Comparison of ENCODE assay signal across 24 mouse cellular contexts in genomic region chr13:99608591-99608990, GRCm38 (mm10).
DNase-seq lines count a peak whose midpoint lies in the region; ATAC-seq and TF ChIP-seq lines count a peak whose summit lies in the region.
"Had no signal": no experiment of that assay in that cellular context is flagged by ENCODE, and none has a peak within 500 bp of the region (broad histone marks: within the 10 kb centered on the region; RNA-seq: fewer than 3 reads in every experiment).

No protein-coding gene starts in this region.

- WGBS in heart, embryonic 10.5 days: 17% methylated on average over 5 of the region's 5 CpGs
- 53% methylated on average over 5 of the region's 5 CpGs for WGBS in midbrain, embryonic 12.5 days
- WGBS in midbrain, embryonic 11.5 days: 48% methylated on average over 5 of the region's 5 CpGs
- WGBS in midbrain, embryonic 16.5 days: 37% methylated on average over 5 of the region's 5 CpGs
- 79% methylated on average over 5 of the region's 5 CpGs for WGBS in cerebellum, adult 2 months

- H3K4me1 ChIP-seq in heart, embryonic 10.5 days: peaks cover 67% of the 10 kb centered on the region
- H3K4me1 ChIP-seq in midbrain, embryonic 12.5 days: peaks cover 28% of the 10 kb centered on the region
- peaks cover 17% of the 10 kb centered on the region for H3K4me1 ChIP-seq in midbrain, embryonic 11.5 days (ENCODE audit: control insufficient read depth, insufficient read depth, low read length)
- peaks cover 15% of the 10 kb centered on the region for H3K4me1 ChIP-seq in midbrain, embryonic 16.5 days (ENCODE audit: control insufficient read depth, insufficient read depth, low read length)
- peaks cover 4% of the 10 kb centered on the region; the same call in 1 of the 2 replicates for H3K4me1 ChIP-seq in cerebellum, adult 2 months (ENCODE audit: control insufficient read depth, insufficient read depth, low read length)
- H3K4me1 ChIP-seq: kidney, embryonic 15.5 days; stomach, embryonic 15.5 days had no signal

- no peaks in the 10 kb centered on the region for H3K36me3 ChIP-seq in heart, embryonic 10.5 days
- H3K36me3 ChIP-seq in midbrain, embryonic 12.5 days: no peaks in the 10 kb centered on the region
- H3K36me3 ChIP-seq in midbrain, embryonic 11.5 days (ENCODE audit: control insufficient read depth, insufficient read depth, low read length): no peaks in the 10 kb centered on the region
- no peaks in the 10 kb centered on the region for H3K36me3 ChIP-seq in midbrain, embryonic 16.5 days (ENCODE audit: control insufficient read depth, insufficient read depth, low read length)
- H3K36me3 ChIP-seq: embryonic facial prominence, embryonic 15.5 days; hindbrain, embryonic 15.5 days; kidney, embryonic 15.5 days; limb, embryonic 13.5 days; liver, embryonic 12.5 days; neural tube, embryonic 15.5 days; stomach, embryonic 15.5 days had no signal

- no peaks in the 10 kb centered on the region for H3K27me3 ChIP-seq in heart, embryonic 10.5 days (ENCODE audit: insufficient read depth, poor library complexity, severe bottlenecking)
- H3K27me3 ChIP-seq in midbrain, embryonic 12.5 days: 0 out of 2 replicates have a peak, but pooled peaks cover 5% of the 10 kb centered on the region
- H3K27me3 ChIP-seq in midbrain, embryonic 11.5 days (ENCODE audit: control insufficient read depth, insufficient read depth, low read length): no peaks in the 10 kb centered on the region
- no peaks in the 10 kb centered on the region for H3K27me3 ChIP-seq in midbrain, embryonic 16.5 days (ENCODE audit: control insufficient read depth, insufficient read depth, low read depth, low read length)
- H3K27me3 ChIP-seq in cerebellum, adult 2 months (ENCODE audit: control insufficient read depth, insufficient read depth, low read length): no peaks in the 10 kb centered on the region
- H3K27me3 ChIP-seq: embryonic facial prominence, embryonic 15.5 days; hindbrain, embryonic 15.5 days; kidney, embryonic 15.5 days; limb, embryonic 13.5 days; liver, embryonic 12.5 days; neural tube, embryonic 15.5 days; stomach, embryonic 15.5 days had no signal

- DNase-seq in embryo, embryonic 10 days (ENCODE audit: low spot score): peak; percentile 11
- no peak for DNase-seq in embryo, embryonic 10.5 days (ENCODE audit: low spot score)
- DNase-seq in heart, embryonic 10.5 days (ENCODE audit: low spot score): peak; percentile 56
- DNase-seq in heart, postnatal 36 days: no peak
- DNase-seq in midbrain, embryonic 11.5 days (ENCODE audit: low spot score, missing footprints): no peak
- DNase-seq in cerebellum, adult 2 months: no peak
- DNase-seq: adrenal gland, postnatal 25 days; cerebellum, adult 9-11 months; gastrocnemius, postnatal 25 days; kidney, postnatal 36 days; lung, adult 18-20 months; lung, postnatal 10 days; right cerebral cortex, adult 18-20 months; thymus, postnatal 36 days had no signal

- H3K9ac ChIP-seq in midbrain, embryonic 12.5 days (replicated peaks): no peak overlapping the region
- H3K9ac ChIP-seq in midbrain, embryonic 11.5 days (ENCODE audit: low read length): no peak overlapping the region
- H3K9ac ChIP-seq in midbrain, embryonic 16.5 days (ENCODE audit: low read depth, low read length): no peak overlapping the region
- H3K9ac ChIP-seq: embryonic facial prominence, embryonic 15.5 days; hindbrain, embryonic 15.5 days; kidney, embryonic 15.5 days; limb, embryonic 13.5 days; liver, embryonic 12.5 days; neural tube, embryonic 15.5 days; stomach, embryonic 15.5 days had no signal

- no peak overlapping the region for H3K4me2 ChIP-seq in midbrain, embryonic 12.5 days (replicated peaks)
- H3K4me2 ChIP-seq in midbrain, embryonic 11.5 days: no peak overlapping the region
- no peak overlapping the region for H3K4me2 ChIP-seq in midbrain, embryonic 16.5 days (ENCODE audit: low read length)
- H3K4me2 ChIP-seq: embryonic facial prominence, embryonic 15.5 days; kidney, embryonic 15.5 days; limb, embryonic 13.5 days; liver, embryonic 12.5 days; stomach, embryonic 15.5 days had no signal

- no peak for TF ChIP-seq POLR2A in cerebellum, adult 2 months (IDR thresholded peaks at IDR 0.05; ENCODE audit: borderline replicate concordance, insufficient read depth, low read length)

- TF ChIP-seq CTCF in cerebellum, adult 2 months (IDR thresholded peaks at IDR 0.05; ENCODE audit: borderline replicate concordance, insufficient read depth, low read depth, low read length): no peak

- intact Hi-C loops in heart, postnatal 36 days (cut with DNase I): loop anchor here (5.0 kb wide), 2 partner anchors 229 to 231 kb away; no protein-coding TSS in a partner anchor

- peak overlapping the region; percentile 70; the same call in 1 of the 2 replicates for H3K27ac ChIP-seq in heart, embryonic 10.5 days
- 0 out of 2 replicates have a peak overlapping the region, but pooled peaks have one; percentile 67 for H3K27ac ChIP-seq in midbrain, embryonic 12.5 days (replicated peaks)
- no peak overlapping the region for H3K27ac ChIP-seq in midbrain, embryonic 11.5 days (ENCODE audit: low read depth, low read length)
- peak overlapping the region; percentile 71; the same call in 1 of the 2 replicates for H3K27ac ChIP-seq in midbrain, embryonic 16.5 days (ENCODE audit: low read length)
- no peak overlapping the region for H3K27ac ChIP-seq in cerebellum, adult 2 months (ENCODE audit: insufficient read depth, low read length)
- H3K27ac ChIP-seq: embryonic facial prominence, embryonic 15.5 days; kidney, embryonic 15.5 days; limb, embryonic 13.5 days; liver, embryonic 12.5 days; stomach, embryonic 15.5 days had no signal

- ATAC-seq in midbrain, embryonic 12.5 days (ENCODE audit: low FRiP score, low read depth): no peak
- no peak for ATAC-seq in midbrain, embryonic 11.5 days (ENCODE audit: low FRiP score)
- ATAC-seq in midbrain, embryonic 16.5 days: peak; percentile 7; the same call in 1 of the 2 replicates
- ATAC-seq: intestine, embryonic 16.5 days; liver, embryonic 12.5 days had no signal

- no peak overlapping the region for H3K4me3 ChIP-seq in heart, embryonic 10.5 days
- H3K4me3 ChIP-seq in midbrain, embryonic 12.5 days: no peak overlapping the region
- no peak overlapping the region for H3K4me3 ChIP-seq in midbrain, embryonic 11.5 days (ENCODE audit: low read depth, low read length)
- H3K4me3 ChIP-seq in midbrain, embryonic 16.5 days (ENCODE audit: low read depth, low read length): no peak overlapping the region
- H3K4me3 ChIP-seq in cerebellum, adult 2 months (replicated peaks; ENCODE audit: insufficient read depth, low read depth, low read length): no peak overlapping the region
- H3K4me3 ChIP-seq: embryonic facial prominence, embryonic 15.5 days; hindbrain, embryonic 15.5 days; kidney, embryonic 15.5 days; limb, embryonic 13.5 days; liver, embryonic 12.5 days; neural tube, embryonic 15.5 days; stomach, embryonic 15.5 days had no signal

- no peaks in the 10 kb centered on the region; the same call in 1 of the 2 replicates for H3K9me3 ChIP-seq in heart, embryonic 10.5 days
- 0 out of 2 replicates have a peak, but pooled peaks cover under 1% of the 10 kb centered on the region for H3K9me3 ChIP-seq in midbrain, embryonic 12.5 days
- H3K9me3 ChIP-seq in midbrain, embryonic 11.5 days (ENCODE audit: control insufficient read depth, low read length): no peaks in the 10 kb centered on the region
- no peaks in the 10 kb centered on the region for H3K9me3 ChIP-seq in midbrain, embryonic 16.5 days (replicated peaks; ENCODE audit: control insufficient read depth, low read length, poor library complexity, severe bottlenecking)
- H3K9me3 ChIP-seq: embryonic facial prominence, embryonic 15.5 days; hindbrain, embryonic 15.5 days; kidney, embryonic 15.5 days; liver, embryonic 12.5 days; neural tube, embryonic 15.5 days; stomach, embryonic 15.5 days had no signal

Comparison
In these comparisons a context has a peak if more than half of its experiments do, and no peak if none do; other contexts are left out.
1. DNase-seq: peak in embryo, embryonic 10 days (single experiment) and heart, embryonic 10.5 days (single experiment); none in embryo, embryonic 10.5 days (single experiment), heart, postnatal 36 days (0 of 2), midbrain, embryonic 11.5 days (single experiment) and cerebellum, adult 2 months (0 of 2).
2. H3K27ac ChIP-seq: peak in heart, embryonic 10.5 days (single experiment), midbrain, embryonic 12.5 days (single experiment) and midbrain, embryonic 16.5 days (single experiment); none in midbrain, embryonic 11.5 days (single experiment) and cerebellum, adult 2 months (single experiment).